Mouse (Mus musculus) CH12.LX (cell line): ENCODE measurements around the gene Gemin8. TPM values are rescaled to one million over a fixed set of nuclear protein-coding genes. Genes with fewer than 3 reads are reported as not detected.

Source experiments
- DNase-seq: peaks from one replicate; pipeline ENCODE4 v3.0.0-alpha.2; 2013; ENCODE audit errors: extremely low read depth
- H3K27ac ChIP-seq: 2 replicates; pipeline ENCODE4 v1.5.1; 2012; ENCODE audit warnings: low read depth, mild to moderate bottlenecking, control low read depth, moderate library complexity; ENCODE audit not compliant: insufficient read depth
- H3K27me3 ChIP-seq: replicated peaks from 2 replicates; pipeline ENCODE3; 2012; ENCODE audit warnings: inconsistent platforms
- H3K36me3 ChIP-seq, 2 experiments: replicated peaks in 1 of 2; 2 replicates each; pipeline versions ENCODE3 to v1.6.1; 2012; ENCODE audit warnings: inconsistent platforms in 1 of 2, low read length in 1 of 2, mild to moderate bottlenecking in 1 of 2, mixed read lengths in 1 of 2, moderate library complexity in 1 of 2; ENCODE audit not compliant: control insufficient read depth in 1 of 2, insufficient read depth in 1 of 2
- H3K4me1 ChIP-seq, 2 experiments: 2 replicates each; pipeline ENCODE4 v1.6.1; 2012; ENCODE audit warnings: inconsistent platforms in 1 of 2, moderate library complexity in 1 of 2; ENCODE audit not compliant: insufficient read depth in 2 of 2, control insufficient read depth in 1 of 2
- H3K4me2 ChIP-seq: 2 replicates; pipeline ENCODE4 v1.6.1; 2012; ENCODE audit warnings: low read depth, mild to moderate bottlenecking, control low read depth; ENCODE audit not compliant: poor library complexity, insufficient read depth, severe bottlenecking
- H3K4me3 ChIP-seq, 3 experiments: fragments of 150-350 bp in 1 of 3; sonication (generic) in 1 of 3; replicated peaks in 1 of 3; 2 replicates each; pipeline versions ENCODE3 to v1.5.1; 2011 to 2012; ENCODE audit warnings: low read depth in 2 of 3, low read length in 2 of 3, mild to moderate bottlenecking in 2 of 3, moderate library complexity in 2 of 3, control low read depth in 1 of 3, improper control_type of control experiment in 1 of 3, inconsistent platforms in 1 of 3, mixed read lengths in 1 of 3; ENCODE audit not compliant: poor library complexity in 1 of 3
- H3K79me2 ChIP-seq: replicated peaks from 2 replicates; pipeline ENCODE4 v1.6.1; 2012; ENCODE audit warnings: mild to moderate bottlenecking, moderate library complexity; ENCODE audit not compliant: control insufficient read depth, poor library complexity, insufficient read depth, severe bottlenecking; ENCODE audit errors: extremely low read depth
- H3K9ac ChIP-seq: 2 replicates; pipeline ENCODE4 v1.6.1; 2012; ENCODE audit warnings: low read depth, mild to moderate bottlenecking, control low read depth, moderate library complexity; ENCODE audit not compliant: insufficient read depth
- H3K9me3 ChIP-seq: replicated peaks from 2 replicates; pipeline ENCODE3; 2012; ENCODE audit warnings: low read length, inconsistent platforms, mixed read lengths
- CTCF ChIP-seq, 2 experiments: IDR thresholded peaks in 1 of 2; conservative IDR thresholded peaks in 1 of 2; 2 replicates each; pipeline ENCODE4 v1.5.1; 2011 to 2012; ENCODE audit warnings: low read depth in 2 of 2, low read length in 2 of 2, improper control_type of control experiment in 1 of 2, inconsistent platforms in 1 of 2, mild to moderate bottlenecking in 1 of 2, moderate library complexity in 1 of 2
- E2F4 ChIP-seq: IDR thresholded peaks from 2 replicates; pipeline ENCODE4 v1.6.1; 2011; ENCODE audit warnings: low read depth, low read length, improper control_type of control experiment; ENCODE audit not compliant: insufficient replicate concordance
- ELF1 ChIP-seq: IDR thresholded peaks from 2 replicates; pipeline ENCODE4 v1.6.1; 2014; ENCODE audit warnings: low read depth, mild to moderate bottlenecking, inconsistent platforms, low read length, improper control_type of control experiment
- MAFK ChIP-seq: IDR thresholded peaks from 2 replicates; pipeline ENCODE4 v1.6.1; 2011; ENCODE audit warnings: low read length, improper control_type of control experiment; ENCODE audit not compliant: insufficient replicate concordance
- MXI1 ChIP-seq: IDR thresholded peaks from 2 replicates; pipeline ENCODE4 v1.6.1; 2011; ENCODE audit warnings: mild to moderate bottlenecking, low read depth, low read length, improper control_type of control experiment
- MYC ChIP-seq: IDR thresholded peaks from 2 replicates; pipeline ENCODE4 v1.6.1; 2011; ENCODE audit warnings: low read depth, mild to moderate bottlenecking, improper control_type of control experiment, low read length
- RAD21 ChIP-seq: IDR thresholded peaks from 2 replicates; pipeline ENCODE4 v1.6.1; 2011; ENCODE audit warnings: low read depth, mild to moderate bottlenecking, low read length, improper control_type of control experiment, moderate library complexity
- SMC3 ChIP-seq: IDR thresholded peaks from 2 replicates; pipeline ENCODE4 v1.6.1; 2011; ENCODE audit warnings: low read depth, low read length, improper control_type of control experiment
- TCF12 ChIP-seq: IDR thresholded peaks from 2 replicates; pipeline ENCODE4 v1.6.1; 2014; ENCODE audit warnings: low read depth, mild to moderate bottlenecking, inconsistent platforms, low read length, improper control_type of control experiment
- UBTF ChIP-seq: IDR thresholded peaks from 2 replicates; pipeline ENCODE4 v1.6.1; 2012; ENCODE audit warnings: low read depth, mild to moderate bottlenecking, inconsistent platforms, low read length, improper control_type of control experiment, moderate library complexity
- USF1 ChIP-seq: IDR thresholded peaks from 2 replicates; pipeline ENCODE4 v1.6.1; 2014; ENCODE audit warnings: low read depth, mild to moderate bottlenecking, inconsistent platforms, low read length, improper control_type of control experiment
- ZC3H11A ChIP-seq: IDR thresholded peaks from 2 replicates; pipeline ENCODE4 v1.6.1; 2012; ENCODE audit warnings: low read depth, mild to moderate bottlenecking, inconsistent platforms, low read length, improper control_type of control experiment
- dilution Hi-C: fragments of 300-500 bp; cut with MboI; formaldehyde crosslinking; loops from 2 replicates; pipeline ENCODE4 v1.14.3; 2020; ENCODE audit warnings: low sequenced_read_pairs; ENCODE audit not compliant: extremely low pct_unique_long_range_greater_than_20kb, extremely low pct_ligation_motif_present
- in situ Hi-C: fragments of 300-500 bp; cut with MboI; formaldehyde crosslinking; loops from 3 replicates; pipeline ENCODE4 v1.14.3; 2019; ENCODE audit warnings: low sequenced_read_pairs, low pct_ligation_motif_present, low pct_unique_long_range_greater_than_20kb, mixed read lengths
- polyA plus RNA-seq: library from polyadenylated mRNA; unstranded; fragments of >175 nt; gene quantifications from 2 replicates; pipeline ENCODE4 v1.2.1, GENCODE M21; 2012; ENCODE audit warnings: low read depth; ENCODE audit not compliant: insufficient read length
- total RNA-seq, 2 experiments: library from RNA; depleted of rRNA; stranded (reverse); fragments of 300-350 nt in 1 of 2; fragments of >200 nt in 1 of 2; gene quantifications; 2 replicates each; pipeline ENCODE4 v1.2.3; 2012 to 2014

Gene Gemin8
- total and polyA plus RNA-seq, 3 experiments = 10.7 to 20.1 (median 13.0) TPM

DNA sequence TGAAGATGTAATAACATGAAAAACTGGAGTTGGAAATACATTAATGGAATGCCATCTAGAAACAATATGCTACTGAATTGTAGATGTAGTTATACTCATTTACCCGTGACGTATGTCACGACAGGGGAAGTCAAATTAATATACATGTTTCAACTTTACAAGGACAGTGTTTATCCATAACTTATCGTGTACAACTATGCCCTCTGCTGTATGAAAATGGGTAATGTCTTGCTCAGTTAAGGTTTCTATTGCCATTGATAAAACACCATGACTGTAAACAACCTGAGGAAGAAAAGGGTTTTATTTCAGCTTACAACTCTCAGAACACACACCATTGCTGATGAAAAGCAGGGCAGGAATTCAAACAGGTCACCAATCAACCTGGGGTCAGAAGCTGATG lies 7.5 kb upstream of the Gemin8 start:
- no peaks in the 10 kb centered on the region for H3K9me3 ChIP-seq
- no peak for DNase-seq
- H3K36me3 ChIP-seq = no peaks in the 10 kb centered on the region
- TF ChIP-seq RAD21 (peak; percentile 60), CTCF (conservative IDR thresholded peaks at IDR 0.05 in 1 of 2, IDR thresholded peaks at IDR 0.05 in 1 of 2; ENCODE audit: low read depth in 2 of 2, low read length in 2 of 2) (peak in 1 of 2 experiments; percentile 47; a peak in 2 of 4 replicates), MYC (no peak), ELF1 (no peak), SMC3 (peak; percentile 47), TCF12 (no peak)
- no peaks in the 10 kb centered on the region for H3K79me2 ChIP-seq
- H3K27me3 ChIP-seq = no peaks in the 10 kb centered on the region
- H3K4me1 ChIP-seq = no peaks in the 10 kb centered on the region; a peak in 1 of 4 replicates
- no peak overlapping the region for H3K4me3 ChIP-seq
- in situ Hi-C loops = no loop called here
- H3K4me2 ChIP-seq = no peak overlapping the region
- no peak overlapping the region for H3K9ac ChIP-seq
- no peak overlapping the region for H3K27ac ChIP-seq
- dilution Hi-C loops = no loop called here

DNA sequence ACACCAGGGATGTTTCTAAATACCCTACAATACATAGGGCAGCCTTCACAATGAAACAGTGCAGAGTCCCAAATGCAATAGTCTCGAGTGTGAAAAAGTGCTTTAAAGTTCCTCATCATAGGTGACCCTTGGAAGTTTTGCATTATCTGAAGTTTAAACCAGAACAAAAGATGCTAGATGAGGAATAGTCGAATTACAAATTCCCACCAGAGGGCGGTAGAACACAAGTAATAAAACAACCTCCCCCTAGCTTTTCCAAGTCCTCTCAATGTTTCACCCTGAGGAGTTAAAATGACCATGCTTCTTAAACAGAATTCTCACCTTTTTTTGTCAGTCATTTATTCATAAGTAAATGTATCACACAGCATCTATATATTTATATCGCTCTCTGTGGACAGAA lies 2.9 kb upstream of the Gemin8 start:
- dilution Hi-C loops = no loop called here
- peak; percentile 57 for DNase-seq
- peaks cover 0 to 3% of the 10 kb centered on the region in 2 experiments; a peak in 2 of 4 replicates for H3K4me1 ChIP-seq
- in situ Hi-C loops = loop anchor here (5.0 kb wide), 1 partner anchor 485 kb away; no protein-coding TSS in a partner anchor
- no peak overlapping the region for H3K9ac ChIP-seq
- TF ChIP-seq SMC3 (peak; percentile 76), MAFK (no peak), CTCF (conservative IDR thresholded peaks at IDR 0.05 in 1 of 2, IDR thresholded peaks at IDR 0.05 in 1 of 2; ENCODE audit: low read depth in 2 of 2, low read length in 2 of 2) (peak in 1 of 2 experiments; percentile 75; a peak in 2 of 4 replicates), ZC3H11A (peak; percentile 51), RAD21 (peak; percentile 86), USF1 (no peak), UBTF (no peak)
- TF ChIP-seq, all 38 proteins: peak for 4
- Histone ChIP-seq H3K9me3 (no peaks in the 10 kb centered on the region), H3K27ac (no peak overlapping the region), H3K27me3 (no peaks in the 10 kb centered on the region), H3K79me2 (peaks cover 9% of the 10 kb centered on the region; the same call in 1 of the 2 replicates), H3K4me2 (no peak overlapping the region), H3K4me3 (no peak overlapping the region), H3K36me3 (no peaks in the 10 kb centered on the region)

DNA sequence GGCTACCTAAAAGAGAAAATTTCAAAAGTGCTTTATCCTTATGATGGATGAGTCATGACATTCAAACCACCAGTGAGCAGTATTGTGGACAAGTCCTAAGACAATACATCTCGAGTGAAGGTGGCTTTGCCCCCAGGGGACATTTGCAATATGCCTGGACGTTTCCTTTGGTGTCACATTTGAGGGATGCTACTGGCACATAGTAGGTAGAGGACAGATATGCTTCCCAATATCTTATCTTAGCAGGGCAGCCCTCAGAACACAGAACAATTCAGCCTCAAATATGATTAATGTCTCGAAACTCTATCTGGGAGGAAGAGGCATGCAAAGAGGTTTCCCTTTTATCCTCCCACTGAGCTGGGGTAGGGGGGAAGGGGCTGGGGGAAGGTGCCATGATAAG lies 2.3 kb upstream of the Gemin8 start:
- dilution Hi-C loops (no loop called here), in situ Hi-C loops (loop anchor here (5.0 kb wide), 1 partner anchor 484 kb away; no protein-coding TSS in a partner anchor)
- Histone ChIP-seq H3K79me2 (peaks cover 9% of the 10 kb centered on the region; the same call in 1 of the 2 replicates), H3K36me3 (no peaks in the 10 kb centered on the region), H3K9me3 (no peaks in the 10 kb centered on the region), H3K27ac (no peak overlapping the region), H3K27me3 (no peaks in the 10 kb centered on the region), H3K4me2 (no peak overlapping the region), H3K9ac (no peak overlapping the region), H3K4me1 (peaks cover 0 to 9% of the 10 kb centered on the region in 2 experiments; a peak in 2 of 4 replicates), H3K4me3 (no peak overlapping the region)
- TF ChIP-seq TCF12 = no peak
- TF ChIP-seq E2F4 = no peak
- TF ChIP-seq MXI1 = no peak
- no peak for DNase-seq
